In the genomic region with DNA sequence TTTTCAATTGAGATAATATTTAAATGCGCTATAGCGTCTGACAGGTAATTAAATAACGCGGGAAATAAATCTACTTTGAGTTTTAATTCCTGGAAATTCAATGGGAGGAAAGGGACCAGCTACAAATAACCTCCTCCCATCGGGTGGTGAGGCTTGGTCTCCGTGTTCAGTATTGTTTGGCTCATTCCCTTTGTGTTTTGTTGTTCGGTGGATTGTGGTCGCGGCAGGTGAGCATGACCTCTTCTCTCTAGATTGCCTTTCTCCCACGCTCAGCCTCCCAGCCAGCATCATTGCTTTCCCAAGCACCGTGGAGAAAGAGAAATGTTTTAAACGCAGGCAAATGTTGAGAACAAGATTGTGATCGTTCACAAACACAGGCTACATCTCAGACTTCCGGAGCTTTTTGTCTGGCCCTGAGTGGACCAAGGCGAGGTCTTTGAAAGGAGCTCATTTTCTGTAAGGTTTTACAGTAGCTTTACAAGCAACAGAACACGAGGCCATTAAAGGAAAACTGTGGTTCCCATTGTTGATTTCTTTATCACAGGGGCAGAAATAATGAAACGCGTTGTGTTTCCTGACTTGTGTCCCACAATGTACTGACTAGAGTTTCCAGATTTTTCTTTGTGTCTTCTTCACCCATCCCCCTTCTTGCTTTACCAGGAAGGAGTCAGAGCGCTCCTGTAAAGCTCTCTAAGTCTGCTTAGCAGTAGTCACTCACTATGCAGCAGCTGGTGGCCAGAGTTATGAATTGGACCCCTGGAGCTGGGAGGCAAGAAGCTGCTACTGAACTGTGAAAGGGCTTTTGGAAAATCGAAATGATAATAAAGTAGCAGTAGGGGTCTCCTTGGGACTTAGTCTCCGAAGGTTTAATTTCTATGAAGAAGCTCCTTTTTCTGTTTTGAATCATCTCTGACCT, we compare ENCODE assay signal across 15 mouse cellular contexts.
DNase-seq lines count a peak whose midpoint lies in the region; ATAC-seq and TF ChIP-seq lines count a peak whose summit lies in the region.
"Had no signal": no experiment of that assay in that cellular context is flagged by ENCODE, and none has a peak within 500 bp of the region (broad histone marks: within the 10 kb centered on the region; RNA-seq: fewer than 3 reads in every experiment).

No protein-coding gene starts in this region.

- no peaks in the 10 kb centered on the region for H3K27me3 ChIP-seq in neural tube, embryonic 11.5 days (ENCODE audit: control insufficient read depth, insufficient read depth, low read length)
- H3K27me3 ChIP-seq in hindbrain, embryonic 16.5 days (replicated peaks; ENCODE audit: control insufficient read depth, insufficient read depth, low read length): no peaks in the 10 kb centered on the region
- no peaks in the 10 kb centered on the region for H3K27me3 ChIP-seq in neural tube, embryonic 15.5 days (replicated peaks)
- H3K27me3 ChIP-seq in heart, embryonic 11.5 days (ENCODE audit: control insufficient read depth, insufficient read depth, low read length): no peaks in the 10 kb centered on the region
- H3K27me3 ChIP-seq: heart, embryonic 12.5 days had no signal

- H3K4me2 ChIP-seq in neural tube, embryonic 11.5 days (ENCODE audit: low read depth): no peak overlapping the region
- H3K4me2 ChIP-seq in hindbrain, embryonic 16.5 days (ENCODE audit: low read length): peak overlapping the region; percentile 29
- H3K4me2 ChIP-seq in neural tube, embryonic 15.5 days: peak overlapping the region; percentile 15
- no peak overlapping the region for H3K4me2 ChIP-seq in heart, embryonic 11.5 days
- H3K4me2 ChIP-seq: heart, embryonic 12.5 days had no signal

- no peaks in the 10 kb centered on the region for H3K4me1 ChIP-seq in neural tube, embryonic 11.5 days (ENCODE audit: control insufficient read depth, insufficient read depth, low read length)
- H3K4me1 ChIP-seq in hindbrain, embryonic 16.5 days (ENCODE audit: control insufficient read depth, insufficient read depth, low read depth, low read length): peaks cover 3% of the 10 kb centered on the region; the same call in 1 of the 2 replicates
- H3K4me1 ChIP-seq in neural tube, embryonic 15.5 days: peaks cover 7% of the 10 kb centered on the region; the same call in 1 of the 2 replicates
- H3K4me1 ChIP-seq in lung, adult 2 months (ENCODE audit: control insufficient read depth, insufficient read depth, low read length): no peaks in the 10 kb centered on the region
- no peaks in the 10 kb centered on the region for H3K4me1 ChIP-seq in heart, embryonic 11.5 days (ENCODE audit: control insufficient read depth, insufficient read depth, low read length)
- H3K4me1 ChIP-seq: heart, embryonic 12.5 days had no signal

- peak; percentile 22 for DNase-seq in neural tube, embryonic 11.5 days (ENCODE audit: low spot score)
- no peak for DNase-seq in neural tube, embryonic 10.5 days (ENCODE audit: extremely low spot score, low spot score)
- DNase-seq in embryo, embryonic 11 days: peak; percentile 7
- no peak for DNase-seq in lung, adult 2 months
- no peak for DNase-seq in left cerebral cortex, postnatal 36 days (ENCODE audit: low spot score in 2 of 2)
- DNase-seq: adrenal gland, postnatal 10 days; cerebellum, adult 11 months; gastrocnemius, postnatal 25 days; right cerebral cortex, postnatal 14 days had no signal

- no peak overlapping the region for H3K9ac ChIP-seq in neural tube, embryonic 11.5 days (ENCODE audit: low read length)
- H3K9ac ChIP-seq in hindbrain, embryonic 16.5 days (ENCODE audit: low read depth, low read length): peak overlapping the region; percentile 3; the same call in 1 of the 2 replicates
- H3K9ac ChIP-seq in neural tube, embryonic 15.5 days (replicated peaks): no peak overlapping the region
- no peak overlapping the region for H3K9ac ChIP-seq in heart, embryonic 11.5 days (ENCODE audit: low read depth, low read length)
- H3K9ac ChIP-seq: heart, embryonic 12.5 days; liver, embryonic 14.5 days had no signal

- H3K9me3 ChIP-seq in neural tube, embryonic 11.5 days (ENCODE audit: control insufficient read depth, low read length): no peaks in the 10 kb centered on the region
- H3K9me3 ChIP-seq in hindbrain, embryonic 16.5 days (ENCODE audit: control insufficient read depth, low read length): no peaks in the 10 kb centered on the region
- no peaks in the 10 kb centered on the region for H3K9me3 ChIP-seq in neural tube, embryonic 15.5 days (replicated peaks)
- no peaks in the 10 kb centered on the region for H3K9me3 ChIP-seq in heart, embryonic 11.5 days (replicated peaks; ENCODE audit: control insufficient read depth, low read length)
- H3K9me3 ChIP-seq: heart, embryonic 12.5 days had no signal

- no peak; the same call in 1 of the 2 replicates for ATAC-seq in neural tube, embryonic 11.5 days (ENCODE audit: insufficient read depth, low FRiP score, low TSS enrichment)
- ATAC-seq in hindbrain, embryonic 16.5 days: peak; percentile 48; the same call in 1 of the 2 replicates
- ATAC-seq in neural tube, embryonic 15.5 days (ENCODE audit: low FRiP score): 0 out of 2 replicates have a peak, but pooled peaks have one; percentile 28
- ATAC-seq in heart, embryonic 11.5 days (replicated peaks; ENCODE audit: insufficient number of reproducible peaks, low FRiP score, low TSS enrichment): no peak

- intact Hi-C loops in left cerebral cortex, postnatal 36 days (cut with DNase I): no loop called here

- no peak overlapping the region for H3K4me3 ChIP-seq in neural tube, embryonic 11.5 days (ENCODE audit: low read depth, low read length)
- H3K4me3 ChIP-seq in hindbrain, embryonic 16.5 days (ENCODE audit: low read length): no peak overlapping the region
- no peak overlapping the region for H3K4me3 ChIP-seq in neural tube, embryonic 15.5 days (replicated peaks)
- no peak overlapping the region for H3K4me3 ChIP-seq in lung, adult 2 months (replicated peaks; ENCODE audit: extremely low read depth, low read depth, low read length)
- no peak overlapping the region for H3K4me3 ChIP-seq in heart, embryonic 11.5 days (ENCODE audit: low read depth, low read length)
- H3K4me3 ChIP-seq: erythroblast, embryonic 14.5 days; heart, embryonic 12.5 days had no signal

- no peak for TF ChIP-seq POLR2A in lung, adult 2 months (IDR thresholded peaks at IDR 0.05; ENCODE audit: borderline replicate concordance, extremely low read depth, low read depth, low read length)

- H3K36me3 ChIP-seq in neural tube, embryonic 11.5 days (ENCODE audit: control insufficient read depth, insufficient read depth, low read length): no peaks in the 10 kb centered on the region
- H3K36me3 ChIP-seq in hindbrain, embryonic 16.5 days (ENCODE audit: control insufficient read depth, insufficient read depth, low read length): no peaks in the 10 kb centered on the region
- H3K36me3 ChIP-seq in neural tube, embryonic 15.5 days: no peaks in the 10 kb centered on the region
- H3K36me3 ChIP-seq in heart, embryonic 11.5 days (ENCODE audit: control insufficient read depth, insufficient read depth, low read length): no peaks in the 10 kb centered on the region
- H3K36me3 ChIP-seq: heart, embryonic 12.5 days had no signal

- no peak overlapping the region for H3K27ac ChIP-seq in neural tube, embryonic 11.5 days (ENCODE audit: low read depth, low read length)
- no peak overlapping the region for H3K27ac ChIP-seq in hindbrain, embryonic 16.5 days (ENCODE audit: low read depth, low read length)
- H3K27ac ChIP-seq in neural tube, embryonic 15.5 days (replicated peaks): no peak overlapping the region
- no peak overlapping the region for H3K27ac ChIP-seq in heart, embryonic 11.5 days (ENCODE audit: low read depth, low read length)
- H3K27ac ChIP-seq: liver, embryonic 14.5 days had no signal

- 47% methylated on average over 21 of the region's 21 CpGs for WGBS in neural tube, embryonic 11.5 days
- WGBS in hindbrain, embryonic 16.5 days: 28% methylated on average over 21 of the region's 21 CpGs
- 35% methylated on average over 21 of the region's 21 CpGs for WGBS in neural tube, embryonic 15.5 days
- WGBS in lung, adult 2 months: 68% methylated on average over 21 of the region's 21 CpGs
- WGBS in heart, embryonic 11.5 days (ENCODE audit: insufficient replicate concordance): 65% methylated on average over 21 of the region's 21 CpGs

- TF ChIP-seq CTCF in lung, adult 2 months (IDR thresholded peaks at IDR 0.05; ENCODE audit: insufficient read depth, low read length): no peak

Comparison
In these comparisons a context has a peak if more than half of its experiments do, and no peak if none do; other contexts are left out.
1. ATAC-seq: peak in hindbrain, embryonic 16.5 days (single experiment) and neural tube, embryonic 15.5 days (single experiment); none in neural tube, embryonic 11.5 days (single experiment) and heart, embryonic 11.5 days (single experiment).
2. DNase-seq: peak in neural tube, embryonic 11.5 days (single experiment) and embryo, embryonic 11 days (single experiment); none in neural tube, embryonic 10.5 days (single experiment), lung, adult 2 months (single experiment) and left cerebral cortex, postnatal 36 days (0 of 2).
3. H3K4me2 ChIP-seq: peak in hindbrain, embryonic 16.5 days (single experiment) and neural tube, embryonic 15.5 days (single experiment); none in neural tube, embryonic 11.5 days (single experiment) and heart, embryonic 11.5 days (single experiment).